Mouse (Mus musculus) heart, postnatal 0 days (tissue): ENCODE measurements around the gene Adad2.

Experiments
- CTCF ChIP-seq: IDR thresholded peaks from 2 replicates; pipeline ENCODE4 v1.5.1; 2016; ENCODE audit warnings: antibody characterized with exemption, control low read depth, low read depth
- EP300 ChIP-seq: IDR thresholded peaks from 2 replicates; pipeline ENCODE4 v1.6.1; 2016; ENCODE audit warnings: antibody characterized with exemption, low read depth

DNA sequence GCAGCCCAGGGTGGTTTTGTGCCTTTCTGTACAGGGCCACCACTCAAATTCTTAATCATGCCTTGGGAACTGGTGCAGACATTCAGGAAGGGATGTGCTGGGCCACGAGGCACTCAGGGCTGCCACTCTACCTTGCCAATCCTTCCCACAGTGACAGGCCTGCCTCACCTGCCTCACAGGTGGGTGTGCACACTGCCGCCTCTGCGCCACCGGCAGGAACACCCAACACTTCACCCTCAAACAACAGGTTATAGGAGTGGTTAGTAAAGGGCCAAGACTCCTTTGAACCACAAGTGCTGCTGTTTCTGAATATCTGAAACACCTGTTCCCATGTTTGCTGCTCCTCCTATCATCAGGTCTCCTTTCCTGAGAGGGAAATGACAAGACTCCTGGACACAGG, 40.1 kb upstream of the Adad2 start:
- no peak for TF ChIP-seq CTCF
- TF ChIP-seq EP300 = no peak
